Mouse (Mus musculus): ENCODE results near the gene Dad1.

Gene Dad1

DNA sequence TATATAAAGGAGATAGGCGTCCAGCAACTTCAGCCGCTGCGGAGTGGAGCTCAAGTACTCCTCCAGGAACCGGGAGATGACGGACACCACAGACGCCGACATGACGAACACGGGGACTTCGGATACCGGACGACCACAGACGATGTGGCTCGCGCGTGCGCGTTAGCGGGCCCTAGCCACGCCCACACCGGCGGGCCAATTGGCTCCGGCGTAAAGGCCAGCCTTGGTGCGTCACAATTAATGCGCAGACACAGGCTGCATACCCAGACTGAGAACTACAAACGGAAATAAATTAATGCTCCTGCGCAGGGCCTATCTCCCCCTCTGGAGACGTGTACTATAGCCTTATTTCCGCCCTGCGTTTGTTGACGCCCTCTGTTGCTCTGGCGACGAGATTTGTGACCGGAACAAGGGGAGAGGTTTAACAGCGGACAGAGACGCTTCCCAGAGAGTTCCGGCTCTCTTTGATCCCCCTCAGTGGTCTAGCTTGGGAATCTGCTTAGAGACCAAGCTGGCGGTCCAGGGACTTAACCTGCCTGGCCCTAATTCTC lies at the start of gene Dad1, which contains the start of gene Abhd4:
Dad1 (minus strand) TSS at position 364 of the 551 bp plus-strand sequence.
Abhd4 (plus strand) TSS at position 448 of the 551 bp plus-strand sequence.
- peak; percentile 98 for DNase-seq (ENCODE audit: low read depth)

GRCm38 (mm10) chr14:54300676-54301075 lies 46.8 kb upstream of the Dad1 start:
- DNase-seq (ENCODE audit: low read depth) = no peak

- no peak for DNase-seq (ENCODE audit: low read depth)
Observed at GRCm38 (mm10) chr14:54300136-54300535, 46.2 kb upstream of the Dad1 start.

DNA sequence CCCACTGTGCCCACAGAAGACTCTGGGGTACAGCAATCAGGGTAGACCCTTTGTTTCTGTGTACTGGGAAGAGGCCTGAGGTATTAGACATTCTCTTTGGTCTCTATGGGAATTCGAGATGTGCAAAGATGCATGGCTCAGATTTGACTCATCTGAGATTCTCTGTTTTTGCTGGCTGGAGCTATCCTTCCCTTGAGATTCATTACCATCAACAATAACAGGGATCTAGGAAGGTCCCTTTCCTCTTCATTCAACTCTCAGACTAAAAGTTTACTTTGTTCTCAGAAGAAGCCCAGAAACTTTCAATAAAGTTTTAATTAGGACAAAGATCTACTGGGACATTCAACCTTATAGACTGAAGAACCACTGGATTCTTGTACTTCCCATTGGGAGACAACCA lies 30.9 kb upstream of the Dad1 start, which contains the start of gene Olfr49:
Olfr49 (minus strand) TSS at position 101 of the 400 bp plus-strand sequence.
- no peak for DNase-seq (ENCODE audit: low read depth)

DNA sequence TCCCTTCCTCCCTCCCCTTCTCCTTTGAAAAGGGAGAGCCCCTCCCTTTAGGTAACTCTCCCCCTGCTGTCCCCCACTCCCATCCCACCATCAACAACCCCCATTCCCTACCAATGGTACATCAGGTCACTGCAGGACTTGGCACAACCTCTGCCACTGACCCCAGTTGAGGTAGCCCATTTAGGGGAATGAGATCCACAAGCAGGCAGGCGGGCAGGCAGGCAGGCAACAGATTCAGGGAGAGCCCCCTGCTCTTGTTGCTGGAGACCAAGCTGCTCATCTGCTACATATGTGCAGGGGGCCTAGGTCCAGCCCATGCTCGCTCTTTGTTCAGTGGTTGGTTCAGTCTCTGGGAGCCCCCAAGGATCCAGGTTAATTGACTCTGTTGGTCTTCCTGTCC lies 22.5 kb upstream of the Dad1 start:
- no peak for DNase-seq (ENCODE audit: low read depth)

DNA sequence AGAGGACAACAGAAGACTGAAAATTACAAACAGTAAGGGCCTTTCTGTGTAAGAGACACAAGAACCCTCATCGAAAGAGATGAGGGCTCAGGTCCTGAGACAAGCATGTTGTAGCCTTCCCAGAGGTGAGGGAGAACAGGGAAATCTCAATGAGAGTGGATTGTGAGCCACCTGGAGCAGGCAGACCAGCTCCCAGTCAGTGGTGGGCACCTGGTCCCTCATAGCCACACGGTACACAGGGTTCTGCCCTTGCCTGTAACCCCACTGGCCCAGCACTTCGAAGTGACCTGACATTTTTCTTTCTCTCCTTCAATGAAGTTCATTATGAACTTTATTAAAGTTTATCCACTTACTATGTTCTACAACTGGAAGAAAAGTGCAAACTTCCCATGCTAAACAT lies 18.8 kb upstream of the Dad1 start:
- DNase-seq (ENCODE audit: low read depth) = no peak

DNA sequence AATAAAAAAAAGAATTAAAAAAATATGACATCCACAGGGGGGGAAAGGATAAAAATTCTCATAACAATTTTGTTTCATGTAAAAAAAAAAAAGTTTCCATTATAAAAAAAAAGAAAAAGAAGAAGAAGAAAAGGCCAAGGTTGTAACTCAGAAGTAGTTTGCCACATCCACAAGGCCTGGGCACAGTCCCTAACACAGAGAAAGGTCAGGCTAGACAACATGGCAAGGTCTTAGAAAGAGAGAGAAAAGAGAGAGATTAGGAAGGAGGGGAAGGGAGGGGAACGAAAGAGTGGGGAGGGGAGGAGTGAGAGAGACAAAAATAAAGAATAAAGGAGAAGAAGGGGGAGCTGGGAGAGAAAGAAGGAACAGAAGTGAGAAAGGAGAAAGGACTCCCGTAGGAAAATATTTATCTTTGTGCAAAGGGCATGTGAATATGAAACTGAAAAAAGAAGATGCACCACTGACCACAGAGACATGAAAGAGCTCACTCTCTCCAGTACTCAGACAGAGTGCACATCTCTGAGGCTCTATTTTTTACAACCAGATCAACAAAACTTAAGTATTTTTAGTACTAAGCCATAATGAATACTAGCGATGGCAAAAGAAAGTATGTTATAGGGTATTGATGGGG lies 18.2 kb upstream of the Dad1 start:
- DNase-seq (ENCODE audit: low read depth) = no peak

GRCm38 (mm10) chr14:54270413-54270812 lies 16.5 kb upstream of the Dad1 start:
- DNase-seq (ENCODE audit: low read depth) = no peak

GRCm38 (mm10) chr14:54269566-54269965 lies 15.7 kb upstream of the Dad1 start:
- no peak for DNase-seq (ENCODE audit: low read depth)

DNA sequence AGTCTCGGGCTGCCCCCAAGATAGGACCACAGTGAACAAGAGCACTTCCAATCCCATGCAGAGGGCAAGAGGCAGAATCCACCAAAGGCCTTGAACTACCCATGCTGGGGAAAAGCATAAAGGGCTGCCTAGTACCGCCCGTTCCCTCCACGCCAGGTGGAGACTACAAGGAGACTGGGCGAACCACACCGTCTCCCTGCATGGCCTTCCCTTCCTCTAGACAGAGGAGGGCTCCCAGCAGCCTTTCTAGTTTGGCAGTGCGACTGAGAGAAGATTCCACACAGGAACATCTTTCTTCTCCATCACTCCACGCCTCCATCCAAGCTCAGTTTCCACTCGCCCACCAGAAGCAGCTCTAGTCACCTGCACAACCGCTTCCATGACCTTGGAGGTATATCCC lies 14.1 kb upstream of the Dad1 start:
- no peak for DNase-seq (ENCODE audit: low read depth)

GRCm38 (mm10) chr14:54265951-54266350 lies 12.0 kb upstream of the Dad1 start:
- no peak for DNase-seq (ENCODE audit: low read depth)

- no peak for DNase-seq (ENCODE audit: low read depth)
Observed at GRCm38 (mm10) chr14:54265093-54265492, 11.2 kb upstream of the Dad1 start.

DNA sequence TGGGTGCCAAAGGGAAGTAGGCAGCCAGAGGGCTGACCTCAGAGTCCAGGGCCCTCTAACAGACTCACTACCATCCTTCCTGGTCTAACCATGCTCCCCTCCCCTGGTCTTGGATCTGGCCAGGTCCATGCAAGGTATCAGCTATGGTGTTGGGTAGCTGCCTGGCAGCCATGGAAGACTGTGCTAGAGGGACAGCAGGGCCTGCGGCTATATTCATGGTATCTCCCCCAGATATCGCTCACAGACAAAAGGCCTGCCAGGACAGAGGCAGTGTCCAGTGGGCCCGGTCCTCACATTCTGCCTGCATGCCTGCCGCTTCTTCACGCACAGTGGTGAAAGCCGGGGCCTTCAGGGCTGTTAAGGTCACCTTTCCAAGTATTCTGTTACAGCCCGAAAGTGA lies 10.3 kb upstream of the Dad1 start:
- DNase-seq (ENCODE audit: low read depth) = no peak

- no peak for DNase-seq (ENCODE audit: low read depth)
Observed at GRCm38 (mm10) chr14:54263099-54263498, 9.2 kb upstream of the Dad1 start.

GRCm38 (mm10) chr14:54262622-54263021 lies 8.7 kb upstream of the Dad1 start:
- DNase-seq (ENCODE audit: low read depth) = no peak

DNA sequence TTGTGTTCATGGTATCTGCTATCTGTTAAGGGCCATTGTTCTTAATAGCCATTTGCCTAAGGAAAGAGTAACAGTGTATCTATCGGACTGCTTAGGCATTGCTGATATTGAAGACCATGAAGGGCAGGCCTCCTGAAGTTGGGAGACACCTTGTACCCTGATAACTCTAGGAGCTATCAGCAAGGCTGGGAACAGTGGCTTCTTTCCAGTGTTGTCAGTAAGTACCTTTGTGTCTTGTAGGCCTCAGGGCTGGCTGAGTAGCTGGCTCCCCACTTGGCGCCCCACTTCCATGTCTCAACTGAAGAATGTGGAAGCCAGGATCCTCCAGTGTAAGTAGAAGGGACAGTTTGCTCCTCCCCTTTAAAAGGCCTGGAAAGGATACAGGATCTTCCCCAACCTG lies 7.5 kb upstream of the Dad1 start:
- DNase-seq (ENCODE audit: low read depth) = no peak

- DNase-seq (ENCODE audit: low read depth) = no peak
Observed at GRCm38 (mm10) chr14:54260196-54260595, 6.3 kb upstream of the Dad1 start.

GRCm38 (mm10) chr14:54259722-54260085 lies 5.8 kb upstream of the Dad1 start:
- DNase-seq (ENCODE audit: low read depth) = no peak

DNA sequence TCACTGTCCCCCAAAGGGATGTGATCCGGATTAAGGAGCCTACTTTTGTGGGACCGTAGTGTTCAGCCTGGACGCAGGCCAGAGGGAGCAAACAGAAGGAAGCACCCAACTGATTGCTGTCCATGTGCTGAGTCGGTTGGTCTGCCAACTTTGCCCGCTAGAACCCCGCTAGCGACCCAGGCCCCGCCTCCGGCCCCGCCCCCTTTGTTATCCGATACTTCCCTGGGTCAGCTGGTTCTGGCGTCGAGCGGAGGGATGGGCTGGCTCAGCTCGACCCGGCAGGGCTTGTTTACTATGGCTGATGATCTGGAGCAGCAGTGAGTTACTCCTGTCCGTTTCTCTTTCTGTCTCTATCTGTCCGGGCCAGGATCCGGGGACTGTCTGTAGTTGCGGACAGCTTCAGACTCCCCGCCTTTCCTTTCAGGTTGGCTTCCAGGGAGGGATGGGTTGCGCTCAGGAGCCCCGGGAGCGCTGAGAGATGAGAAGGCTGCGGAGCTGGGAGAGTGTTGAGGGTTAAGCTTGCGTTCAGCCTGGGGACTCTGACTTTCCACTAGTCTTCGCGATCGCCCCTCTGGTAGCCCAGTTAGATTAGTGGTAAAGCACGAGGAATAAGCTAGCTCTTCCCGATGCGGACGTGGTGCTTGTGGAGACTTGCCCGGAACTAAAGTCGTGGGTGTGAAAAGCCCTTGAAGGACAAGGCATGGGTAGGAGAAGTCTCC lies 5.3 kb upstream of the Dad1 start:
- DNase-seq (ENCODE audit: low read depth) = peak; percentile 72

GRCm38 (mm10) chr14:54258131-54258670 lies 4.3 kb upstream of the Dad1 start:
- DNase-seq (ENCODE audit: low read depth) = no peak

- no peak for DNase-seq (ENCODE audit: low read depth)
Observed at GRCm38 (mm10) chr14:54254670-54255202, 832 bp upstream of the Dad1 start.

DNA sequence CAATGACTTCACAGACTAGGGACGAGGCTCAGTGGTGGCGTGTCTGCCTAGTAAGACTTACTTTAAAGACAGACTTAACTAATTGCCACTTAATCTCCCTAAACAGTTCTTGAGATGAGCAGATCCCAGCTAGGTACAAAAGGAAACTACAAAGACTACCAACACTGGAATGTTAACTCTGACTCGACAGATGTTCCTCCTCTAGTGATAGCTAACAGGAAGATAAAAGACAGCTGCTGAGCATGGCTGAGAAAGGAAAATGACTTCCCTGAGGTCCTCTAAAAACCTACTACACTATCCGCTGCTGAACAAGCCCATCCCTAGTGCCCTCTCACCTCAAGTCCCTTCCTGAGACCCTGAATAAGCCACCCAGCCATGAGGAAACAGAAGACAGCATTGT lies 3.8 kb downstream of the Dad1 start:
- no peak for DNase-seq (ENCODE audit: low read depth)

GRCm38 (mm10) chr14:54249326-54249725 lies 4.6 kb downstream of the Dad1 start:
- DNase-seq (ENCODE audit: low read depth) = no peak
